Mouse (Mus musculus): Measurements from ENCODE around the gene Thumpd2.

DNA sequence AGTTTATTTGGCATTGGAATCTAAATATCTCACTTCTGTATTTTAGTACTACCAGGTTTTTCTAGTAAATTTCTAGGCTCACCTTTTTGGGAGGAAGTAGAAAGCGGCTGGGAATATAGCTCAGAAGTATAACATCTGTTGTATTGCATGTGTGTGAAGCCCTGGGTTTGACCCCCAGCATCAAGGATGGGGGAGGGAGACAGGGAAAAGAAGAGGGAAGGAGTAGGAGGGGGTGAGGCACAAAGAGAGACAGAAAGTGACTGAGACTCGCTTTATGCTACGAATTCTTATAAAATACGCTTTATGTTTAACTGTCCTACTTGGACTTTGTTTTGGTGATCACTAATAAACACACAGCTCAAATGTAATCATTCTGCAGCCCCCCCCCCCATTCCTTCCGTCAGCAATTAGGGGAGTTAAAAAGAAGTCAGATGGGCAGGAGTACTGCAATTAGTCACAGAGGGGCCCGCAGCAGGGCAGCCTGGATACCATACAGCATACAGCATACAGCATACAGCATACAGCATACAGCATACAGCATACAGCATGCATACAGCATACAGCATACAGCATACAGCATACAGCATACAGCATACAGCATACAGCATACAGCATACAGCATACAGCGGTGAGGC lies 16.8 kb downstream of the Thumpd2 start:
- TF ChIP-seq CTCF (IDR thresholded peaks at IDR 0.05; ENCODE audit: low read depth, low read length) (no peak), POLR2A (IDR thresholded peaks at IDR 0.05; ENCODE audit: borderline replicate concordance, low read depth, low read length) (no peak)
